In the genomic region with DNA sequence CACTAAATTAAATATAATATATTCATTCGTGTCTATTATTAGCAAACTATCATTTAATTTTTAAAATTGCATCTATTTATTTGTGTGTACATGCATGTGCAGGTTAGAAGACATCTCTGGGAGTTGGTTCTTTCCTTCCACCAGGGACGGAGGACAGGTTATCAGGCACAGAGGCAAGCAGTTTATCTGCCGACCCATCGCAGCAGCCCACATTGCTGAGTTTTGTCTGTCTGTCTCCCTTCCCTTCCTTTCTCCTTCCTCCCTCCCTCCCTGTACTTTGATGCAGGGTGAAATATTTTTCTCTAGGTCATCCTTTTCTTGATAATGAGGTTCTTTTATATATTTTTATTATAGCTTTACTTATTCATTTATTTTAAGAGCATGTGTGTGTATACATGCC, we compare ENCODE assay signal across 19 mouse cellular contexts. TPM values are rescaled to one million over a fixed set of nuclear protein-coding genes. Genes with fewer than 3 reads are reported as not detected.
"Had no signal": no experiment of that assay in that cellular context is flagged by ENCODE, and none has a peak within 500 bp of the region (broad histone marks: within the 10 kb centered on the region; RNA-seq: fewer than 3 reads in every experiment).

No protein-coding gene starts in this region.

- ATAC-seq: lung, postnatal 0 days; midbrain, embryonic 13.5 days; midbrain, embryonic 15.5 days had no signal

- DNase-seq: lung, adult 2 months; lung, postnatal 14 days; lung, postnatal 36 days; right cerebral cortex, postnatal 14 days; thymus, adult 2 months; thymus, postnatal 25 days; thymus, postnatal 4 days had no signal

- H3K4me1 ChIP-seq: stomach, embryonic 15.5 days had no signal

- H3K4me3 ChIP-seq: lung, embryonic 15.5 days; megakaryocyte, embryonic 14.5 days; midbrain, embryonic 13.5 days; midbrain, embryonic 15.5 days; neural tube, embryonic 12.5 days; stomach, embryonic 15.5 days had no signal

- H3K4me2 ChIP-seq: lung, embryonic 15.5 days; midbrain, embryonic 11.5 days; midbrain, embryonic 13.5 days; midbrain, embryonic 15.5 days; neural tube, embryonic 12.5 days; stomach, embryonic 15.5 days had no signal

- H3K27me3 ChIP-seq: lung, embryonic 15.5 days; midbrain, embryonic 13.5 days; midbrain, embryonic 15.5 days; neural tube, embryonic 12.5 days; stomach, embryonic 15.5 days had no signal

- H3K36me3 ChIP-seq: lung, embryonic 15.5 days; midbrain, embryonic 13.5 days; midbrain, embryonic 15.5 days; neural tube, embryonic 12.5 days; stomach, embryonic 15.5 days had no signal

- H3K9ac ChIP-seq: lung, embryonic 15.5 days; midbrain, embryonic 13.5 days; midbrain, embryonic 15.5 days; neural tube, embryonic 12.5 days; stomach, embryonic 15.5 days had no signal

- H3K9me3 ChIP-seq: lung, embryonic 15.5 days; megakaryocyte, embryonic 14.5 days; midbrain, embryonic 13.5 days; midbrain, embryonic 15.5 days; neural tube, embryonic 12.5 days; stomach, embryonic 15.5 days had no signal

- H3K27ac ChIP-seq: lung, embryonic 15.5 days; macrophage; midbrain, embryonic 13.5 days; midbrain, embryonic 15.5 days; neural tube, embryonic 12.5 days; stomach, embryonic 15.5 days; stomach, postnatal 0 days had no signal

RNA-seq across cellular contexts. Expression of a gene that starts 11.9 kb away (rescaled TPM):
- total RNA-seq: monocyte, adult 5-6 weeks; neutrophil, adult 5-6 weeks had no signal
- polyA plus RNA-seq: macrophage had no signal
